Mouse (Mus musculus) right cerebral cortex, adult 18-20 months (tissue): Measurements from ENCODE around the gene Nsmf.

Experiments
- DNase-seq: peaks from one replicate; pipeline ENCODE4 v3.0.0; 2022; ENCODE audit warnings: mixed read lengths

The Nsmf gene

GRCm38 (mm10) chr2:25054221-25055067 is at the start of gene Nsmf:
Gene Nsmf, plus strand, starts transcription at chr2:25054355.
- DNase-seq = peak; percentile 92

GRCm38 (mm10) chr2:25006767-25007166 is 47.4 kb upstream of the Nsmf start:
- no peak for DNase-seq

GRCm38 (mm10) chr2:25008250-25008649 is 45.9 kb upstream of the Nsmf start:
- DNase-seq = no peak

GRCm38 (mm10) chr2:25022678-25023077 is 31.5 kb upstream of the Nsmf start:
- no peak for DNase-seq

DNA sequence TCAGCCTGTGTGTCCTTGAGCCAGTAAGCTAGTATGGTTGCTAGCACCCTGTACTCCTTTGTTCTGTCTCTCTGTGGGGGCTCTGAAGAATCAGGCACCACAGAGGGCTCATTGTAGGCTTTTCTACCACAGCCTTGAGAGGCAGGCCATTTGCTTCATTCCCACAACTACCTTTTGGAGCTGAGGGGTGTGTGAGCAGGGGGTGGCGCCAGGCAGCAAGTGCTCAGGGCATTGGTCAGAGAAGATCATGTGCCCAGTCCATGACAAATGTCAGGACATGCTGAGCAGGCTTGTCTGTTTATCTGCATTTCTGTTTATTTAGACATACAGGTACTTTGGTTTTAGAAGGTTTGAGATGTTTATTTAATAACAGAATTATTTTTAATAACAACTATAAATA is 29.0 kb upstream of the Nsmf start:
- DNase-seq = no peak

DNA sequence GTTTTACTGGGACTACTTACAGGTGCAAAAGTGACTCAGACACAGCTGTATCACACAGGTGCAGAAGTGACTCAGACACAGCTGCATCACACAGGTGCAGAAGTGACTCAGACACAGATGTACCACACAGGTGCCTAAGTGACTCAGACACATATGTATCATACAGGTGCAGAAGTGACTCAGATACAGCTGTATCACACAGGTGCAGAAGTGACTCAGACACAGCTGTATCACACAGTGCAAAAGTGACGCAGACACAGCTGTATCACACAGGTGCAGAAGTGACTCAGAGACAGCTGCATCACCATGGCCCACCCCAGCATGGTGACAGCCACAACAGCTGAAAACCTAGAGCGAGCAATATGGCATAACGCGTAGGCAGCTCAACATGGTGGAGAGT is 19.2 kb upstream of the Nsmf start:
- no peak for DNase-seq

- no peak for DNase-seq
These were observed 14.1 kb upstream of the Nsmf start for GRCm38 (mm10) chr2:25040089-25040488.

DNA sequence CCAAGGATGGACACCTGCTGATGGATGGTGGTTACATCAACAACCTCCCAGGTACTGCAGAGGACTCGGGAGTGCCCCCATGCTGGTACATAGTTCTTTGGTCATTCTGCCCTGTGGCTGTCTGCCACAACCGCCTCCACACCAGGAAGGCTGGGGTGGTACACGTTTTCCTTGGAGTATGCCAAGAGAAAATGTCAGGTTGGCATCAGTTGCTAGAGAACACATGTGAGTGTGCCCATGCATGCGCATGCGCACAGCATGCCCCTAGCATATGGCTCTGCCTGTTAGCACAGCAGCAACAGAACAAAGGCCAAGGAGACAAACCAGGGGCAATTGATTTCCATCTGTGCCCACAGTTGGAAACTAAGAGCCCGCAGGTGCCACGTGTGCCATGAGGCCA is 3.2 kb upstream of the Nsmf start:
- peak; percentile 69 for DNase-seq

- no peak for DNase-seq
These were observed 2.7 kb upstream of the Nsmf start for GRCm38 (mm10) chr2:25051450-25051849.

DNA sequence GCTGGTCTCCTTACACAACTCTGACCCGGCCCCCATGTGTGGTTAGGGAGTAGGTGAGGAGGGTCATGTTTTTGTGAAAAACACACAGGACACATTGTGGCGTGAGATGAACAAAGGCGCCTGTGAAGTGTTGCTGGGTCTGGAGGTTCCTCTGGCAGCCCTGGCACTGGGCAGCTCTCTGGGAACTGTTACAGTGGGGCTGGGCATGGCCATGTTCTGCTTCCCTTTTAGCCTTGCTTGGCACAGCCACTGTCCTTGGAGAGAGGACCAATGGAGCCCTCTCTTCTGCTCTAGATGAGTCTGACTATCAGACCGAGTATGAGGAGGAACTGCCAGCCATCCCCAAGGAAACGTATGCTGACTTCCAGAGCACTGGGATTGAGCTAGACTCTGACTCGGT is 1.1 kb upstream of the Nsmf start:
- DNase-seq = no peak

GRCm38 (mm10) chr2:25055068-25055405 is 882 bp downstream of the Nsmf start:
- peak; percentile 68 for DNase-seq

- DNase-seq = no peak
These were observed 1.4 kb downstream of the Nsmf start for GRCm38 (mm10) chr2:25055409-25056155.

DNA sequence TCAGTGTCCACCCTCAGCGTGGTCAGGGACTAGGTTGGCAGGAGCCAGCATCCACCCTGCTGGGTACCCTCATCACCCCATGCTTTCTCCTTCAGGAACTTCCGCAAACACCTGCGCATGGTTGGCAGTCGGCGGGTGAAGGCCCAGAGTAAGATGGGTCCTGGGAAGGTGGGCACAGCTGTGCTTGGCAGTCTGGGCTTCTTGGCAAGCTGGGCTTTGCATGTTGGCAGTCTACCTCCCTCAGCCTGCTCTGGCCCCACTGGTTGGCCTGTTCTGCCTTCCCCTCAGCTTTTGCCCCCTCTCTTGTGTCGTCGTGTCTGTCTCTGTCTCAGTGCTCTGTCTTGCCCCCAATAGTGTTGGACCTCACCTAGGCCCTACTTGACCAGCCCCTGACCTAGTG is 4.8 kb downstream of the Nsmf start:
- DNase-seq = no peak

- DNase-seq = no peak
These were observed 9.4 kb downstream of the Nsmf start for GRCm38 (mm10) chr2:25063523-25063922.

DNA sequence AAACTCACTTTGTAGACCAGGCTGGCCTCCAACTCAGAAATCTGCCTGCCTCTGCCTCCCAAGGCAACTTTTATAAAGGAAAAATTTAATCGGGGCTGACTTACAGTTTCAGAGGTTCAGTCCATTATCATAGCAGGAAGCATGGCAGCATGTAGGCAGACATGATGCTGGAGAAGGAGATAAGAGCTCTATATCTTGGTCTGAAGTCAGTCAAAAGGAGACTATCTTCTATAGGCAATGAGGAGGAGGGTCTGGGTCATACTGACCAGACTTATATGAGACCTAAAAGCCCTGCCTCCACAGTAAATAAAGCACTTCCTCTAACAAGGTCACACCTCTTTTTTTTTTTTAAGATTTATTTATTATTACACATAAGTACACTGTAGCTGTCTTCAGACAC is 10.1 kb downstream of the Nsmf start:
- no peak for DNase-seq

DNA sequence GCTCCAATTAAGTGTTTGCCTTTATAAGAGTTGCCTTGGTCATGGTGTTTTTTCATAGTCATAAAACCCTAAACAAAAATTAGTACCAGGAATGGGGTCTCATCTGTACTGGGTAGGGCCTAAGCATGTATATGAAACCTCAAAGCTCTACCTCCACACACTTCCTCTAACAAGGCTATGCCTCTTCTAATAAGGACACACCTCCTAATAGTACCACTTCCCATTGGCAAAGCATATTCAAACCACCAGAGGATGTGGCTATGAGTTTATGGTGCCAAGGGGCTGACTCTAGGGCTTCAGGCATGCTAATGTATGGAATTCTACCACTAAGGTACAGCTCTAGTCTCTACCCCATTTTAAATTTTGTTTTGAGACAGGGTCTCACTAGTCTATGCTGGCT is 11.4 kb downstream of the Nsmf start:
- DNase-seq = no peak

DNA sequence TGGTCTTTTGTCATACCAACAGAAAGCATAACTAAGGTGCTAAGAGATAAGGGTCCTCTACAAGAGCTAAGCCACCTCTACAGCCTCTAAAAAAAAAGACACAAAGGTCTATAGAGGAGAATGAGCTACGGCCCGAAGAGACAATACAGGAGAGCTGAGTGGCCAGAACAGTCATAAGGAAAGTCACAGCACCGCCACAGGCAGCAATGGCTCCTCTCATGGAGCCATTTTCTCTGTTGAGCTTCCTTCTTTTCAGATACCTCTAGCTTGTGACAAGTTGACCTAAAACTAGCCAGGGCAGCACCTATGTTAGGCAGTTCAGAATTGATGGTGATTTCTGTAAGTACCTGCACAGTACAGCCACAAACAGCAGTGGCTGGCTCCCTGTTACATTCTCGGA is 12.4 kb downstream of the Nsmf start:
- DNase-seq = no peak

DNA sequence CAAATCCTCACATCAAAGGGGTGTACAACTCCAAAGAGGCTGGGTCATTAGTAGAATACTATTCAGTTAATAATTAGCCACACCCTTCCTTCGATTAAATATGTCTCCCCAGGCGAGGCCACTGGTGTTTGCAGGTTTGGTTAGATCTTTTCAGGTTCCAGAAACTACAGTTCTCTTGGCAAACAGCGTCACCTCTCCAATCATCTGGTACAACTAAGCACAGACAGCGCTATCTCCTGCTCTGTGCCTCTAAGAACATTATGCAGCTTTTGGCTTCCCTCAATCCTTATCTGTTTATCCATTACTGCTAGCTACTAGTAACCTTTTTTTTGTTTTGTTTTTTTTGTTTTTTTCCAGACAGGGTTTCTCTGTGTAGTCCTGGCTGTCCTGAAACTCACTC is 15.4 kb downstream of the Nsmf start:
- DNase-seq = no peak

DNA sequence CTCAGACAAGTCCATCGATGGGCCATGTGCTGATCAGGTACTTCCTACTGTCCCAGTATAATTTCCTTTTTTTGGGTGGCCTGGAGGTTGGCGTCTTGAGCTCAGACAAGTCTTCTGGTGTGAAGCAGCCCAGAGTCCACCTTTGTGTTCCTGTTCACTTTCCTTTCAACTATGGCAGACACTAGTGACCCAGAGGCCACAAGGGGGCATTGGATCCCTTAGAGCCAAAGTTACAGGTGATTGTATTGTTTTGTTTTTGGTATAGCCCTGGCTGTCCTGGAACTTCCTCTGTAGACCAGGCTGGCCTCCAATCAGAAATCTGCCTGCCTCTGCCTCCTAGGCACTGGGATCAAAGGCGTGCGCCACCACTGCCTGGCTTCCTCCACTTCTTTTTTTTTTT is 18.2 kb downstream of the Nsmf start:
- DNase-seq = no peak

DNA sequence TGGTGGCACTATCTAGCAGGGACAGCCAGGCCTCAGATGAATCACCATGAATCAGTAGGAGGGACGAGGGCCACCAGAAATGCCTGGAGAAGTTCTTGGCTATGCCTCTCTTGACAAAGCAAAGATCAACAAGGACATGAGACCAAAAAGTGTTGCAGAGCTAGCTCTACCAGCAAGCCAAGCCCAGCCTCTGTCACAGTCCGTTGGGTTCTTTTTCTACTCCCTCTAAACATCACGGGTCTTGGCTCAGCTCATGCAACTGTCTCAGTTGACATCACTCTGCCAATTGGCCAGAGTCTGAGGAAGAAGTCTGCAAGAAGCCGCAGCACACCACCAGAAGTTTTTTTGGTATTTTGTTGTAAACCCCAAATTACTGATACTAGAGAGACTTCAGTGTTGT is 21.4 kb downstream of the Nsmf start:
- DNase-seq = no peak

DNA sequence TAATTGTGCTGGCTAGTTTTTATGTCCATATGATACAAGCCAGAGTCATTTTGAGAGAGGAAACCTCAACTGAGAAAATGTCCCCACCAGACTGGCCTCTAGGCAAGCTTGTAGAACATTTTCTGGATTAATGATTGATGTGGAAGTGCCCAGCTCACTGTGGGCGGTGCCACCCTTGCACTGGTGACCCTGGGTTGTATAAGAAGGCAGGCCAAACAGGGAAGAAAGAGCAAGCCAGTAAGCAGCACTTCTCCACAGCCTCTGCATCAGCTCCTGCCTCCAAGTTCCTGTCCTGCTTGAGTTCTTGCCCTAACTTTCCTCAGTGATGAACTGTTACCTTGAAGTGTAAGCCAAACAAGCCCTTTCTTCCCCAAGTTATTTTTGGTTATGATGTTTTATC is 24.8 kb downstream of the Nsmf start:
- DNase-seq = no peak

DNA sequence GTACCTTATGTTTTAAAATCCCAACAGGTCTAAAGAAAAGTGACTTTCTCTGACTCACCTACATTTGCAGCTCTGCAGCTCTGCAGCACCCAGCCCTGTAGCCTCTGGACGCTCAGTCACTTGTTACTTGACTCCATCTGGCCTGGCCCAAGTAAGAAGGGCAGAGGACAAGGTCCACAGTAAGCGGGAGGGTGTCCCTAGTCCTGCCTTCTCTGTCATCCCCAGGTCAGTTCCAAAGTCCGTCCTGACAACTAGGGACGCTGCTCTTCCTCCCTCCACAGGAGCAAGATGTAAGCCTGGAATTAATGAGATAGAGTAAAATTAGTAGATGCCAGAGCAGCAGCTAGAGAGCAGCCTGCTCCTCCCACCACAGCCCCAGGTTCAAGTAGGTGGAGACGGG is 25.9 kb downstream of the Nsmf start, which contains the start of gene Entpd8:
Entpd8 (plus strand) TSS at position 229 of the 400 bp plus-strand sequence.
- DNase-seq = no peak

DNA sequence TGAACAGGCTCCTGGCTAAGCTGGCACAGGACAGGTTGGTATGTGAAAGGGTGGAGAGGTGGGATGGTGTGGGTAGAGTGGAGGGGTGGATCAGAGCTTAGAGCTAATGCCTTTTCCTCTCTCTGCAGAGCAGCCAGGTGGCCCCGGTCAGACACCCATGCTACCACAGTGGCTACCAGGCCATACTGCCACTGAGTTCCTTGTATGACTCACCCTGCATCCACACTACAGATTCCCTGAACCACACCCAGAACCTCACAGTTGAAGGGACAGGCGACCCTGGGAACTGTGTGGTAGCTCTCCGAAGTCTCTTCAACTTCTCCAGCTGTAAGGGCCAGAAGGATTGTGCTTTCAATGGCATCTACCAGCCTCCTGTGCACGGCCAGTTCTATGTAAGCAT is 29.5 kb downstream of the Nsmf start:
- no peak for DNase-seq

DNA sequence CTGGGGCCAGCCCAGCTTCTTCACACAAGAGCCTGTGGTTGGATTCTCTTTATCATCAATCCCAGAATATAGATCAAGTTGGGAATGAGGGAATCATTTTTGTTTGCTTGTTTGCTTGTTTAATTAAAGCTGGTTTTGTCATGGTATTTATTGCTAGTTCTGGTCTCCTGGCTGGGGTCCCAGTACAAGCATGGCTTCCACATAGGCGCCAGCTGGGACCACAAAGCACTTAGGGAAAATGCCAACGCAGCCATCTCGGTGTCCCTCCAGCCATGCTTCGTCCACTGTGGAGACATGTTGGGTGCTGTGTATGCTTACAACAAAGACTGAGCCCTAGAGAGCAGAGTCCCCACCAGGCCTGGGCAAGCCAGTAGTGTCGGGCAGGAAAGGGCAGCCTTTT is 31.4 kb downstream of the Nsmf start:
- no peak for DNase-seq
